Mouse (Mus musculus) embryonic facial prominence, embryonic 12.5 days (tissue): Measurements from ENCODE around the gene Mcts2. TPM values are rescaled to one million over a fixed set of nuclear protein-coding genes. Genes with fewer than 3 reads are reported as not detected.

Experiments used
- ATAC-seq: fragments of 200-750 bp; cut with Nextera tagmentation; 2 replicates; pipeline ENCODE4 v1.8.0; 2017; ENCODE audit not compliant: insufficient number of reproducible peaks, insufficient read depth, low FRiP score, low TSS enrichment
- H3K27ac ChIP-seq: fragments of 300-500 bp; sonication (generic); 2 replicates; pipeline ENCODE4 v1.5.1; 2016; ENCODE audit warnings: mild to moderate bottlenecking
- H3K27me3 ChIP-seq: fragments of 300-500 bp; sonication (generic); 2 replicates; pipeline ENCODE4 v1.6.1; 2016; ENCODE audit warnings: mild to moderate bottlenecking, moderate library complexity
- H3K36me3 ChIP-seq: fragments of 300-500 bp; sonication (generic); 2 replicates; pipeline ENCODE4 v1.6.1; 2016; ENCODE audit warnings: mild to moderate bottlenecking
- H3K4me1 ChIP-seq: fragments of 300-500 bp; sonication (generic); 2 replicates; pipeline ENCODE4 v1.6.1; 2016
- H3K4me2 ChIP-seq: fragments of 300-500 bp; sonication (generic); replicated peaks from 2 replicates; pipeline ENCODE4 v1.6.1; 2016; ENCODE audit warnings: mild to moderate bottlenecking, moderate library complexity
- H3K4me3 ChIP-seq: fragments of 300-500 bp; sonication (generic); 2 replicates; pipeline ENCODE4 v1.5.1; 2016; ENCODE audit warnings: mild to moderate bottlenecking
- H3K9ac ChIP-seq: fragments of 300-500 bp; sonication (generic); 2 replicates; pipeline ENCODE4 v1.6.1; 2016; ENCODE audit warnings: mild to moderate bottlenecking, moderate library complexity
- H3K9me3 ChIP-seq: fragments of 300-500 bp; sonication (generic); 2 replicates; pipeline ENCODE4 v1.6.1; 2016; ENCODE audit warnings: mild to moderate bottlenecking, moderate library complexity
- WGBS: fragments of 180-500 bp; shearing (Covaris S2); methylation state at CpG from one replicate; pipeline ENCODE4 v1.1.7; 2016; 5-methylcytosine and 5-hydroxymethylcytosine counted together
- polyA plus RNA-seq: library from polyadenylated mRNA; unstranded; fragments of >200 nt; fragmentation: Nextera tagmentation; extraction: Ambion mirVana; gene quantifications from 2 replicates; pipeline ENCODE4 v1.2.1, GENCODE M21; 2016

The Mcts2 gene
- polyA plus RNA-seq, 1 experiment from 2014 or later, result 38.9 TPM

GRCm38 (mm10) chr2:152726751-152727335, 40.0 kb downstream of the Mcts2 start:
- Histone ChIP-seq H3K4me1 (peaks cover 55% of the 10 kb centered on the region), H3K4me2 (no peak overlapping the region), H3K36me3 (no peaks in the 10 kb centered on the region), H3K4me3 (no peak overlapping the region), H3K27ac (peak overlapping the region; percentile 54), H3K27me3 (no peaks in the 10 kb centered on the region), H3K9me3 (no peaks in the 10 kb centered on the region), H3K9ac (no peak overlapping the region)
- WGBS, result 59% methylated on average over 6 of the region's 6 CpGs
- no peak for ATAC-seq

GRCm38 (mm10) chr2:152727795-152728510, 41.1 kb downstream of the Mcts2 start:
- no peak overlapping the region for H3K4me2 ChIP-seq
- H3K36me3 ChIP-seq, result no peaks in the 10 kb centered on the region
- peaks cover 55% of the 10 kb centered on the region for H3K4me1 ChIP-seq
- no peaks in the 10 kb centered on the region for H3K27me3 ChIP-seq
- no peak overlapping the region for H3K9ac ChIP-seq
- no peaks in the 10 kb centered on the region for H3K9me3 ChIP-seq
- no peak overlapping the region for H3K4me3 ChIP-seq
- no peak for ATAC-seq
- WGBS, result 76% methylated on average over 14 of the region's 14 CpGs
- H3K27ac ChIP-seq, result peak overlapping the region; percentile 84

DNA sequence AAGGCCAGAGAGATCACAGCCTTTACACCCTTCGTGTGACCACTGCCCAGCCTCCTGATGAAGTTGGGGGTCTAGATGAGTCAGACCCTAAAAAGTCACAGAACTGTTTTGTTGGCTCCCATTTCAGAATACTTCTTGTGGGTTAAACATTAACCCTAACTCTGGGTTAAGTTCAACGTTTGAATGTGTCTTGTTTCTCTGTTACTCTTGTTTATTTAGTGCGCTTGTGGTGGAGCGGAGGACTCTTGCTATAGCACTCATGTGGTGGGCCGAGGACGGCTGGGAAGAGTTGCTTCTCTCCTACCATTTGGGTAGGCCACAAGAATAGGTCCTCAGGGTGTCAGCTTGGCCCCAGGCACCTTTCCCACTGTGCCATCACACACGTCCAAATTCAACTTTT, 41.8 kb downstream of the Mcts2 start:
- no peak for ATAC-seq
- WGBS, result 62% methylated on average over 7 of the region's 7 CpGs
- H3K9me3 ChIP-seq, result no peaks in the 10 kb centered on the region
- H3K4me2 ChIP-seq, result no peak overlapping the region
- no peaks in the 10 kb centered on the region for H3K36me3 ChIP-seq
- H3K4me3 ChIP-seq, result no peak overlapping the region
- peak overlapping the region; percentile 84 for H3K27ac ChIP-seq
- H3K4me1 ChIP-seq, result peaks cover 53% of the 10 kb centered on the region
- H3K27me3 ChIP-seq, result no peaks in the 10 kb centered on the region
- H3K9ac ChIP-seq, result no peak overlapping the region

GRCm38 (mm10) chr2:152729013-152729635, 42.3 kb downstream of the Mcts2 start:
- Histone ChIP-seq H3K9ac (0 out of 2 replicates have a peak overlapping the region, but pooled peaks have one; percentile 12), H3K36me3 (no peaks in the 10 kb centered on the region), H3K4me1 (peaks cover 51% of the 10 kb centered on the region), H3K4me3 (no peak overlapping the region), H3K9me3 (no peaks in the 10 kb centered on the region), H3K27ac (peak overlapping the region; percentile 84), H3K27me3 (no peaks in the 10 kb centered on the region), H3K4me2 (peak overlapping the region; percentile 5; the same call in 1 of the 2 replicates)
- peak; percentile 7; the same call in 1 of the 2 replicates for ATAC-seq
- WGBS, result 17% methylated on average over 8 of the region's 8 CpGs

GRCm38 (mm10) chr2:152729636-152730020, 42.8 kb downstream of the Mcts2 start:
- 6% methylated on average over 7 of the region's 7 CpGs for WGBS
- Histone ChIP-seq H3K4me3 (no peak overlapping the region), H3K27ac (peak overlapping the region; percentile 84), H3K9ac (0 out of 2 replicates have a peak overlapping the region, but pooled peaks have one; percentile 12), H3K36me3 (no peaks in the 10 kb centered on the region), H3K9me3 (no peaks in the 10 kb centered on the region), H3K4me2 (peak overlapping the region; percentile 5; the same call in 1 of the 2 replicates), H3K4me1 (peaks cover 51% of the 10 kb centered on the region), H3K27me3 (no peaks in the 10 kb centered on the region)
- peak; percentile 76 for ATAC-seq

DNA sequence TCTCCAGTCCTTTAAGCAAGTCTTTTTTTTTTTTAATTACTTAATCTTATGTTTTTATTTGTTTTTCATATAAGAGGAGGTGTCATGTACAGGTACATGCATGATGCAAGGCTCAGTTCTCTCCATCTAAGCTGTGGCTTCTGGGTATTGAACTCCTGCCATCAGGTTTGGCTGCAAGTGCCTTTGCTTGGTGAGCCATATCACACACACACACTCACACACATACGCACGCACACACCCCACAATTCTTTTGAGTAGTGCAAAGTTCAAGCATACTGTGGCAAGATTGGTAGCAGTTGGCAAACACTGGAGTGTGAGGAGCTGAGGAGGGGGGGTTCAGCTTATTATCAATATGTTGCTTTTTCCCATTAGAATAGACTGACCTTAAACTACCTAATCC, 46.4 kb downstream of the Mcts2 start:
- H3K9ac ChIP-seq, result no peak overlapping the region
- no peaks in the 10 kb centered on the region for H3K27me3 ChIP-seq
- no peak overlapping the region for H3K27ac ChIP-seq
- H3K4me3 ChIP-seq, result no peak overlapping the region
- H3K4me2 ChIP-seq, result no peak overlapping the region
- WGBS, result 83% methylated on average over 2 of the region's 2 CpGs
- H3K9me3 ChIP-seq, result no peaks in the 10 kb centered on the region
- H3K4me1 ChIP-seq, result peaks cover 41% of the 10 kb centered on the region
- no peak for ATAC-seq
- H3K36me3 ChIP-seq, result no peaks in the 10 kb centered on the region

DNA sequence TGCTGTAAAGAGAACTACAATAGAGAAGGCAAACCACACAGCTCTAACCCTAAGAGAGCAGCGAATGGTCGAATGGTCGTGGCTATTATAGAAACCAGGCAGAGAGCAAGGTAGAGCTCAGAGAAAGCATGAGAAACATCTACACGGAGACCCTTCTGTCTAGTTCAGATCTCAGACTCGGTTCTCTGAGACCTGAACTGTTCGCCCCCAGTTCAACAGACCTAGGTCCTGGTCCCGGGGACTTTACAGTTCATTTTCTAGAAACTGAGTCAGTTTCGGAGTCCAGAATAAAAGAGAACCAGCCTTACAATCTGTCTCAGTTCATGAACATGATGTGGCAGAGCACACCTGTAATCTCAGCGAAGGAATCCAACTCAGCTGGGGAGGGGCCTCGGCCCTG, 47.7 kb downstream of the Mcts2 start:
- peak overlapping the region; percentile 27; the same call in 1 of the 2 replicates for H3K9ac ChIP-seq
- no peak; the same call in 1 of the 2 replicates for ATAC-seq
- H3K9me3 ChIP-seq, result no peaks in the 10 kb centered on the region
- WGBS, result 8% methylated on average over 10 of the region's 10 CpGs
- H3K36me3 ChIP-seq, result no peaks in the 10 kb centered on the region
- peaks cover 34% of the 10 kb centered on the region for H3K4me1 ChIP-seq
- H3K4me2 ChIP-seq, result peak overlapping the region; percentile 90
- no peaks in the 10 kb centered on the region for H3K27me3 ChIP-seq
- H3K4me3 ChIP-seq, result peak overlapping the region; percentile 68
- peak overlapping the region; percentile 94 for H3K27ac ChIP-seq

DNA sequence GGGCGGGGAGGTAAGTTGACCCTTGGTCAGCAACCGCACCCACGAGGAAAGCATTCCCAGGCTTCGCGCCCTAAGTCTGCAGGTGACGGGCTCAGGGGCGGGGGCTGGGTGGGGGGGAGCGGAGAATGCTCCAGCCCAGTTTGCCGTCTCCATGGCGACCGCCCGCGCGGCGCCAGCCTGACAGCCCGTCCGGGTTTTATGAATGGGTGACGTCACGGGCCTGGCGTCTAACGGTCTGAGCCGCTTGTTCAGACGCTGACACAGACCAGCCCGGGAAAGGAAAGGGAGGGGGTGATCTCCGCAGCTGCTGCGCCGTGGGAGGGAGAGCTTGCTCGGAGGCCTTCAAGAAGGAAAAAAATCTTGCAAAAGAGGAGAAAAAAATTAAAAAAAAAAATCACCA, 48.1 kb downstream of the Mcts2 start:
- Histone ChIP-seq H3K4me1 (peaks cover 31% of the 10 kb centered on the region), H3K36me3 (no peaks in the 10 kb centered on the region), H3K9me3 (no peaks in the 10 kb centered on the region), H3K27me3 (no peaks in the 10 kb centered on the region), H3K9ac (peak overlapping the region; percentile 27; the same call in 1 of the 2 replicates), H3K4me2 (peak overlapping the region; percentile 90), H3K27ac (peak overlapping the region; percentile 94), H3K4me3 (peak overlapping the region; percentile 68)
- under 1% methylated on average over 28 of the region's 28 CpGs for WGBS
- peak; percentile 74 for ATAC-seq

- peak within 1 kb of the TSS; percentile 68 for H3K4me3 ChIP-seq
- H3K4me1 ChIP-seq, result peaks cover 34% of the 10 kb centered on the region
- WGBS, result under 1% methylated on average over 28 of the region's 28 CpGs
- H3K9me3 ChIP-seq, result no peaks in the 10 kb centered on the region
- peak within 1 kb of the TSS; percentile 90 for H3K4me2 ChIP-seq
- ATAC-seq, result peak; percentile 67
- H3K36me3 ChIP-seq, result no peaks in the 10 kb centered on the region
- peak within 1 kb of the TSS; percentile 94 for H3K27ac ChIP-seq
- H3K9ac ChIP-seq, result peak within 1 kb of the TSS; percentile 80
- H3K27me3 ChIP-seq, result no peaks in the 10 kb centered on the region
Observed at GRCm38 (mm10) chr2:152736090-152736601, 49.3 kb downstream of the Mcts2 start, which contains the start of gene Id1. Gene Id1, plus strand, starts transcription at chr2:152736251.

DNA sequence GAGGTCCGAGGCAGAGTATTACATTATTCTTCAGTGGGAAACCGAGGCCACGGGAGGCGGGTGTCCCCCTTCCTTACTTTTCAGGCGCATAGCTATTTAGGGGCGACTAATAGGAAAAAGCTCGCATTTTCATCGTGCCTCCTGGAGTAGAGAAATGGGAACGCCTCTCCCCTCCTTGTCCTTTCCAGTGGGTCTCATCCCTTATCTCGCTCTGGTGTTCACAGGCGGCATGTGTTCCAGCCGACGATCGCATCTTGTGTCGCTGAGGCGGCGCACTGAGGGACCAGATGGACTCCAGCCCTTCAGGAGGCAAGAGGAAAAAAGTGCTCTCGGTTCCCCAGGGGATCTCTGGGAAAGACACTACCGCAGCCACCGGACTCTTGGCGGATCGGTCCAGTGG, 49.9 kb downstream of the Mcts2 start:
- Histone ChIP-seq H3K36me3 (no peaks in the 10 kb centered on the region), H3K27ac (peak overlapping the region; percentile 94), H3K4me2 (peak overlapping the region; percentile 90), H3K9ac (peak overlapping the region; percentile 80), H3K27me3 (no peaks in the 10 kb centered on the region), H3K4me3 (peak overlapping the region; percentile 68), H3K9me3 (no peaks in the 10 kb centered on the region), H3K4me1 (peaks cover 40% of the 10 kb centered on the region)
- under 1% methylated on average over 22 of the region's 22 CpGs for WGBS
- no peak for ATAC-seq
